Comparison of ENCODE assay signal across 1 mouse cellular context in genomic region chr17:29489971-29490712, GRCm38 (mm10).
TF ChIP-seq lines count a peak whose summit lies in the region.

No protein-coding gene starts in this region.

TF ChIP-seq in CH12.LX, 34 proteins besides CTCF, POLR2A, EP300 and RAD21:
- TF ChIP-seq NELFE (IDR thresholded peaks at IDR 0.05; ENCODE audit: low read depth, low read length) (no peak), ZKSCAN1 (IDR thresholded peaks at IDR 0.05; ENCODE audit: borderline replicate concordance, low read depth, low read length) (no peak), JUND (conservative IDR thresholded peaks at IDR 0.05; ENCODE audit: low read depth, low read length) (no peak), KAT2A (IDR thresholded peaks at IDR 0.05; ENCODE audit: insufficient replicate concordance, low read length) (peak; percentile 78), MAX (IDR thresholded peaks at IDR 0.05; ENCODE audit: low read length) (no peak; the same call in 1 of the 2 replicates), MXI1 (IDR thresholded peaks at IDR 0.05; ENCODE audit: low read depth, low read length) (peak; percentile 69; the same call in 1 of the 2 replicates), GABPA (IDR thresholded peaks at IDR 0.05; ENCODE audit: insufficient replicate concordance, low read depth, low read length) (no peak), MAZ (IDR thresholded peaks at IDR 0.05; ENCODE audit: low read depth, low read length) (peak; percentile 94), HCFC1 (IDR thresholded peaks at IDR 0.05; ENCODE audit: low read depth, low read length) (no peak; the same call in 1 of the 2 replicates), SIN3A (IDR thresholded peaks at IDR 0.05; ENCODE audit: low read length) (peak; percentile 92), MEF2A (IDR thresholded peaks at IDR 0.05; ENCODE audit: borderline replicate concordance, low read depth, low read length) (no peak), MYC (IDR thresholded peaks at IDR 0.05; ENCODE audit: low read depth, low read length) (peak; percentile 32; the same call in 1 of the 2 replicates), E2F4 (IDR thresholded peaks at IDR 0.05; ENCODE audit: insufficient replicate concordance, low read depth, low read length) (peak; percentile 95), JUN (IDR thresholded peaks at IDR 0.05; ENCODE audit: insufficient read depth, low read depth, low read length) (no peak), CHD2 (IDR thresholded peaks at IDR 0.05; ENCODE audit: low read length) (peak; percentile 85), NRF1 (IDR thresholded peaks at IDR 0.05; ENCODE audit: low read depth, low read length) (no peak), BHLHE40 (IDR thresholded peaks at IDR 0.05; ENCODE audit: low read depth, low read length) (peak; percentile 63), ETS1 (conservative IDR thresholded peaks at IDR 0.05; ENCODE audit: low read depth, low read length) (peak; percentile 44), UBTF (IDR thresholded peaks at IDR 0.05; ENCODE audit: low read depth, low read length) (no peak), POLR2AphosphoS2 (IDR thresholded peaks at IDR 0.05; ENCODE audit: low read depth, low read length) (no peak), ELF1 (IDR thresholded peaks at IDR 0.05; ENCODE audit: low read depth, low read length) (peak; percentile 59; the same call in 1 of the 2 replicates)
